Mouse (Mus musculus) granulocyte monocyte progenitor cell, adult 5-6 weeks (primary cell): Measurements from ENCODE around the gene Rae1. TPM values are rescaled to one million over a fixed set of nuclear protein-coding genes. Genes with fewer than 3 reads are reported as not detected.

ENCODE experiments used
- total RNA-seq, 2 experiments: library from RNA; stranded (forward) in 1 of 2; stranded (reverse) in 1 of 2; fragments of 200-712, 200-1000 nt in 1 of 2; fragments of >200 nt in 1 of 2; fragmentation: Nextera tagmentation in 1 of 2; gene quantifications; 2 replicates each; pipeline ENCODE4 v1.2.3; 2014 to 2017

The Rae1 gene
- total RNA-seq, 2 experiments from 2014 or later: 71.2 to 147 TPM

Other genes starting within 250 kb of the Rae1 start
- gene Bmp7, start 59.8 kb upstream of the Rae1 start, total RNA-seq (2014; fragmentation: Nextera tagmentation): not detected in 2 replicates
- gene Bmp7, start 59.8 kb upstream of the Rae1 start, total RNA-seq (2017): not detected in 2 replicates
- not detected in 2 replicates for gene Spo11, start 22.4 kb upstream of the Rae1 start, total RNA-seq (2014; fragmentation: Nextera tagmentation)
- not detected in 2 replicates for gene Spo11, start 22.4 kb upstream of the Rae1 start, total RNA-seq (2017)
- gene Rbm38, start 20.4 kb downstream of the Rae1 start, total RNA-seq (2014; fragmentation: Nextera tagmentation): 127 and 197 TPM in 2 replicates
- gene Rbm38, start 20.4 kb downstream of the Rae1 start, total RNA-seq (2017): 38.8 and 60.4 TPM in 2 replicates
- not detected in 2 replicates for gene Ctcfl, start 119.4 kb downstream of the Rae1 start, total RNA-seq (2014; fragmentation: Nextera tagmentation)
- not detected in 2 replicates for gene Ctcfl, start 119.4 kb downstream of the Rae1 start, total RNA-seq (2017)
- gene Pck1, start 152.9 kb downstream of the Rae1 start, total RNA-seq (2014; fragmentation: Nextera tagmentation): not detected in 2 replicates
- not detected in 2 replicates for gene Pck1, start 152.9 kb downstream of the Rae1 start, total RNA-seq (2017)
- 1.8 and 5.0 TPM in 2 replicates for gene Zbp1, start 218.8 kb downstream of the Rae1 start, total RNA-seq (2014; fragmentation: Nextera tagmentation)
- gene Zbp1, start 218.8 kb downstream of the Rae1 start, total RNA-seq (2017): 1.2 and 5.3 TPM in 2 replicates